Mouse (Mus musculus): ENCODE measurements around the gene Igsf21.
A peak's percentile ranks its signal among the peaks of the same experiment; 100 is the strongest.

Gene Igsf21

GRCm38 (mm10) chr4:140052575-140052974 lies 194.0 kb downstream of the Igsf21 start:
- DNase-seq (ENCODE audit: low spot score in 2 of 2), result no peak

GRCm38 (mm10) chr4:140047807-140048362 lies 198.7 kb downstream of the Igsf21 start:
- no peak for DNase-seq (ENCODE audit: low spot score in 2 of 2)

- DNase-seq (ENCODE audit: low spot score in 2 of 2), result no peak
Observed at GRCm38 (mm10) chr4:140043953-140044352, 202.6 kb downstream of the Igsf21 start.

DNA sequence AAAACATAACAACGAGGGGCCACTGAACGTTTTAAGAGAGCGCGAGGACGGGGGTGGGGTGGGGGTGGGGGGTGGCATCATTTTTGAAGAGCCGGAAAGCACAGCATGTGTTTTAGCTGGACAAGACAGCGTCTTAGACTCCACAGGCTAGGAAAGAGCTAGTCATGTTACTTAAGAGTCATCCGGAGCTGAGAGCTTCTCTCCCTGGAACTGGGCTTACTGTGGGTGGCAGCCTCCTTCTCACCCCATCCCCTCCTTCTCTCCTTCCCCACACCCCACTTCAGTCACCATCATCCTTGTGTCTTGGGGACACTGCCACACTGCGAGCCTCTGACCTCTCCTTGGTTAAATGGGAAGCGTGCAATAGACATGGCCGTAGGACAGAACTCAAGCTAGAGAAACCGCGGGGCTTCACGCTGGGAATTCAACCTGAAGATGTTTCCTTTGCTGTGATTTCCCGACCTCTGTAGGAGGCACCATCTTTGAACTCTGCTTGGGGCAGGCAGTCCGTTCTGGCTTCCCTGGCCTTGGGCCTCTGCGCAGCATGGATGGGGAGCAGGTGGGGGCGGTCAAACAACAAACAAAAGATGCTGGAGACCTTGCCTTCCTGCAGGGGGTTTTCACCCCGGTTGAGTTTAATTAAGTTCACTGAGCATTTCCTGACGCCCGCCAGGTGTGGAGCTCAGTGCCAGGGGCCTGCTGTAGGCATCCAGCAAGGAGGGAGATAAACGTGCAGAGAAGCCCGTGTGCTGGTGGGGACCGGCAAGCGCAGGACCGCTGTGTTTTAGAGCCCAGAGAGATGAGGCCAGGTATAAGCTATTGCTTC lies 207.8 kb downstream of the Igsf21 start:
- no peak for DNase-seq (ENCODE audit: low spot score in 2 of 2)

DNA sequence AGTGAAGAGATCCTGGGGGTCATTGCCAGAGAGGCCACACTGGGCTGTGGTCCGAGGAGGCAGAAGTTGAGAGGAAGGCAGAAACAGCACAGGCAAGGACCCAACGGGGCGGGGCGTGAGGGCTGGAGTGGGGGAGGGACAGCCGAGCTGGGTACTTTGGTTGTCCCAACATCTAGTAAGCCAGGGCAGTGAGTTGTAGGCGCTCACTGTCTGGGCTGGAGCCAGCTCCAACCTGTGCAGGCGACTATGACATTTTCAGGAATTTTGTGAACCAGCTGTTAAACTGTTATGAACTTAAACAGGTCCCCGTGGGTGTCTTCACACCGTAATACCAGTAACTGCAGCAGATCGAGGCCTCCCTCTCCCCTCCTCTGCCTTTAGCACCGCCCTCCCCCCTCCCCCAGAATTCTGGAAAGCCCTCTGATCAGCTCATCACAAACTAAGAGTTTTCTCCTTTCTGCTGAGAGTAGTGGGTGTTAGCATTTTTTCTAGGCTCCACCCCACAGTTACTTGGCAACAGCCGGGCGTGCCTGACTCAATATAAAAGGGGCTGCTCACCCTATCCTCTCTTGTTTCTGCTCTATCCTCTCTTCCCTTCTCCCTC lies 208.7 kb downstream of the Igsf21 start:
- no peak for DNase-seq (ENCODE audit: low spot score in 2 of 2)

- DNase-seq (ENCODE audit: low spot score in 2 of 2), result no peak
Observed at GRCm38 (mm10) chr4:140035232-140035631, 211.4 kb downstream of the Igsf21 start.

DNA sequence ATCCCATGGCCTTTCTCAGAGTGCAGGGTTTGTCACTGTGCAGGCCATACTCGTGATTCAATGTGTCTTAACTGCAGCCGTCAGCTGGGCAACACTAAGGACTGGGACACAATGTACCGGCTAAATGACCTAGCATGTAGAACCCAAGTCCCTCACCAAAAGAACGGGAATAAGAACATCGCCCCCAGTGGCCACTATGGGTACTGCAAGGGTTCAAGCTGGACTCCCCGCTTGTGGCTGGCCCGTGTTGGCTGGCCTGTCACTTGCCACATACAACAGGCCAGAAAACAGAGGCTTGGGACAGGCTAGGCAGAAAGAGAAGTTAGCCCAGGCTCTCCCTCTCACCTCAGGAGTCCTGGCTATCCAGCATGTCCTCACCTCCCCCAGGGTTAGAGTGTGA lies 213.2 kb downstream of the Igsf21 start:
- peak in 1 of 2 experiments; percentile 8 for DNase-seq (ENCODE audit: low spot score in 2 of 2)

DNA sequence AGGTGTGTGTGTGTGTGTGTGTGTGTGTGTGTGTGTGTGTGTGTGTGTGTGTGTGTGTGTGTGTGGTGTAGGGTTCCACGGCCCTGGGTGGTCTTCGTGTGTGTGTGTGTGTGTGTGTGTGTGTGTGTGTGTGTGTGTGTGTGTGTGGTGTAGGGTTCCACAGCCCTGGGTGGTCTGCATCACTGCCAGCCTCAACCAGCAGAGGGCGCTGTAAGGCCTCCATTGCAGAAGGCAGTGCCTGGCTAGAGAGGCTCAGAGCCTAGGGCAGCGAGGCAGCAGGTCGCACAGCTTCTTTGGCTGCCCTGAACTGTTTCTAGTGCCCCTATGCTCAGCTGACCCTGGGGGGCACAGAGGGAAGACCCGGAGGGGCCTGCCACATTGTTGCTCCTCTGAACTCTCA lies 216.2 kb downstream of the Igsf21 start:
- no peak for DNase-seq (ENCODE audit: low spot score in 2 of 2)

DNA sequence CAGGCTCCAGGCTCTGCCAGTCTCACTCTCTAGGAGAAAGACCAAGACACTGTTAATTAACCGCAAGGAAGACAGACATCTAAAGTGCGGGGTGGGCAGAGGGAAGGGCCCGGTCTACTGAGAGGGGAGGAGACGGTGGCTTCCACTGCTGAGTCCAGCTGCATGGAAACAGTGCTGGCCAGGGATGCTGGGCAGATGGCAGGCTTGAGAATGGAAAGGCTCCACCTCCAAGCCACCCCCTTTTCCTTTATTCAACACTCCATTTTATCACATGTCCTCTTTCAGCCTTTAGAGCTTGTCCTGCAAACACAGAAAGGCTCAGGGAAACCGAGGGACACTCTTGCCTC lies 216.6 kb downstream of the Igsf21 start:
- no peak for DNase-seq (ENCODE audit: low spot score in 2 of 2)

DNA sequence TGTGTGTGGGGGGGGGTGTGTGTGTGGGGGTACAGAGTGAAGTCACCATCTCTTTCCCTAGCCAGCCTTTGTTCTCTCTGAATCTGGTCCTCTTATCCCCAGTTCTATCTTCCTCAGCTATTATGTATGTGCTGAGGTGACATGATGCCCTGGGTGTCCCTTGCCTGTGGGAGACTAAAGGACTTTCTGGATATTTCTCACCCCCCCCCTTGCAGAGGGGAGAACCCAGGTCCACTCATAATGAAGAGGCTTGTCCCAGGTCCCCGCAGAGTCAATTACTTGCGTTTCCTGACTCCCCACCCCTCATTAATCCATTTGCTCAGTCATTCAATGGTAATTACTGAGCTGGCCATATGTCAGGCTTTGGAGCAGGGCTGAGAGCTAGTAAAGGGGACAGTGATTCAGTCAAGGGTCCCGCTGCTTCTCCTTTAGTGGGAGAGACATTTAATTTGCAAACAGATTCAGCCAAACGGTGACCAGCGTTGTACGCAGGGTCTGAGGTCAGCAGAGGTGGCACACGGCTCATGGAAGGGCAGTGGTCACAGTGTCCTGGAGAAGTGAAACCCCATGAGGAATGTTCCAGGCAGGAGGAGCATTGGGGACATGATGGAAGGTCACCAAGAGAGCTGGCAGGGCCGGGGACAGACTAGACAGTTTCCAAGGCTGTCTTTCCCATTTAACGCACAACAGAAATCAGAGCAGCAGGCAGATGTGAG lies 217.1 kb downstream of the Igsf21 start:
- no peak for DNase-seq (ENCODE audit: low spot score in 2 of 2)

- no peak for DNase-seq (ENCODE audit: low spot score in 2 of 2)
Observed at GRCm38 (mm10) chr4:140023833-140024232, 222.8 kb downstream of the Igsf21 start.

- DNase-seq (ENCODE audit: low spot score in 2 of 2), result no peak
Observed at GRCm38 (mm10) chr4:140015916-140016315, 230.7 kb downstream of the Igsf21 start.

GRCm38 (mm10) chr4:140010728-140011470 lies 235.7 kb downstream of the Igsf21 start:
- DNase-seq (ENCODE audit: low spot score in 2 of 2), result no peak

- no peak for DNase-seq (ENCODE audit: low spot score in 2 of 2)
Observed at GRCm38 (mm10) chr4:140004932-140005331, 241.7 kb downstream of the Igsf21 start.

DNA sequence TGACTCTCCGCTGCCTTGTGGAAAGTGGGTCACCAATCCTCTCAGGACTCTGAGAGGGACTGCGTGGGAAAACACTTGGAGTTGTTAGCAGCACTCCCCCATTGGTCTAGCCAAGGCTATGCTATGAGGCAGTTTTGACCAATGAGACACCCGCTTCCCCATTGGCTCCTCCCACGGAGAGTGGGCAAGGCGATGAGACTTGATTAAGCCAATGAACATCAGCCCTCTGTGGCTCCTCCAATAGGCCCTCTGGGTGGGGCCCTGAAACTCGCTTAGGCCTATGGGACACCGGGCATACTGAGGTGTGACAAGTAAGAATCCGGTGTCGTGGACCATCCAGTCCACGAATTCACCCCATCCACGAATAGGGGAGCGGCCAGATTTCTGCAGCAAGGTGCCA lies 242.4 kb downstream of the Igsf21 start:
- peak; percentile 43 to 48 for DNase-seq (ENCODE audit: low spot score in 2 of 2)

GRCm38 (mm10) chr4:140002069-140002468 lies 244.5 kb downstream of the Igsf21 start:
- no peak for DNase-seq (ENCODE audit: low spot score in 2 of 2)

DNA sequence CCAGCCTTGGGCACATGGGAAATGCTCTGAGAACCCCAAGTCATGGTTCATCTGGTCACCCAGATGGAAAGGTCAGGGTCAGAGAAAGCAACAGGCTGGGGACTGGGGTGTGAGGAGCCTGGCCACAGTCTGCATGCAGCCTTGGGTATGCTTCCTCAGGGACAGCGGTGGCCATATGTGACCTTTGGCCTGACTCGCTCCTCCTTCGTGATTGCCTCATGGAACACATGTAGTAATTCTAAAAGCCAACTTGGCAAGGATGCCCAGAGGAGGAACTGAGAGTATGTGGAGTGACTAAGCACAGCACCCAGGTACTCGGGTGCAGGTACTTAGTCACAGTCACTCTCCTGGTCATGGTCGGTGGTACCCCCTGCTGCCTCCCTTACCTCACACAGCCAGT lies 245.7 kb downstream of the Igsf21 start:
- DNase-seq (ENCODE audit: low spot score in 2 of 2), result no peak

DNA sequence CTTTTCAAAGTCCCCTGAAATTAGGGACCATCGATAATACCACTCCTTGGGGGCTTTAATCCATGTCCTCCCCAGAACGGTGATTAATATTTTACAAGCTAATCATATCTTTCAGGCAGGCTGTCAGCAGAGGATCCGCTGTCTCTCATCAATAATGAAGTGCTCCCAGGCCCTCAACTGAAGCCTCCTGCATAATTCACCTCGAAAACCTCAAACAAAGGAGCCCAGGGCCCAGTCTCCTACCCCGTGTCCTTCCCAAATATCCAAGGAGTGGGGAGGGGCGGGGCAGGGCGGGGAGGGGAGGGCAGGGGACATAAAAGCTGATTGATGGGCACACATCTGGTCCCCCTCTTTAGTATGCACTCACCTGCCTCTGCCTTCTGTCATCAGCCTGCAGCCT lies 247.6 kb downstream of the Igsf21 start:
- DNase-seq (ENCODE audit: low spot score in 2 of 2), result no peak

- no peak for DNase-seq (ENCODE audit: low spot score in 2 of 2)
Observed at GRCm38 (mm10) chr4:139995659-139996058, 250.9 kb downstream of the Igsf21 start.

DNA sequence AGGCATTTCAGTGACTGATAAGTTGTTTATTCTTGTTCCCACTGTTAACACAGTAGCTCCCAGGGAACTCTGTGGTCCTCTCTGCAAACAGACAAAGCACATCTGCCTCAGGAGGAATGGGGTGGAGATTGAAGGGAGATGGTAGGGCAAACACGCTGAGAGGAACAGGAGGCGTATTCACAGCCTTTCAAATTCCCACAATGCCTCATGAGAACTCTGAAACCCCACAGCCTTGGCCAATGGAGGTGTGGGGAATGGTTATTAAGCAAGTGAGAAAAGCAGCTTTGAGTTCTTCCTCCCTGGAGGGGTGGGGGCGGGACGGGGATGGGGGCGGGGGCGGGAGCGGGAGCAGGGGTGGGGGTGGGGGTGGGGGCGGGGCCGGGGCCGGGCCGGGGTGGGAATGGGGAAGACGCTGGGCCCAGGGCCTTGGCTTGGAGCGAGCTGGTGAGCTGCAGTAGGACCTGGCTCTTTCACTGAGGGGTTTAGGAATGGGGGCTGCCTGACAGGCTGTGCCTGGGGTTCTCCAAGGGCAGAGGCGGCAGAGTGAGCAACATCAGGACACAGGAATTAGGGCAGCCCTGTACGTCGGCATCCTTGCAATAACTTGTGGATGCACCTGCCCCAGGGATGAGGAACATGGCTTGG lies 253.4 kb downstream of the Igsf21 start:
- no peak for DNase-seq (ENCODE audit: low spot score in 2 of 2)

DNA sequence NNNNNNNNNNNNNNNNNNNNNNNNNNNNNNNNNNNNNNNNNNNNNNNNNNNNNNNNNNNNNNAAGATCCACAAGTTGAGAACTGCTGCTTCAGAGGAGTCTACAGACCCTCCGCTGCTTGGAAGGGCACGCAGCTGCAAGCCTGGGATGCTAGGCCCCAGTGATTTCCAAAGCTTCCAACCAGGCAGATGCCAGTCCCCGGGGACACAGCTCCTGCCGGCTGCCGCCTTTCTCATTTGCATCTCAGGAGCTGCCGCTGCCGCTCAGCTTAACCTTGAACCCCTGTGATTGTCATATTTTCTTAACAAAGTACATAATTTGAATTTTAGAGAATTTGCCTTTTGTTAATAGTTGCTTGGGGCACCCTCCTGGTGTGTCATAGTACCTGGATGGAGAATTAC lies 259.7 kb downstream of the Igsf21 start:
- no peak for DNase-seq (ENCODE audit: low spot score in 2 of 2)
